Mouse (Mus musculus) urinary bladder, adult 2 months (tissue): ENCODE data around the gene Ly6c1. TPM values are rescaled to one million over a fixed set of nuclear protein-coding genes. Genes with fewer than 3 reads are reported as not detected.
"Not testable (repeated sequence)": the region's sequence is repeated elsewhere in the genome, so short reads cannot be mapped to it uniquely, and the experiment has no call there.

Source experiments
- DNase-seq: peaks from one replicate; pipeline ENCODE4 v3.0.0; 2022; ENCODE audit warnings: low spot score
- polyA plus RNA-seq: library from polyadenylated mRNA; depleted of rRNA; stranded (reverse); fragments of >200 nt; gene quantifications from 2 replicates; pipeline ENCODE4 v1.2.3, GENCODE M21; 2012; rRNA removed

Gene Ly6c1
- polyA plus RNA-seq = 195 and 212 TPM in 2 replicates

- not testable (repeated sequence) for DNase-seq
Observed at GRCm38 (mm10) chr15:75048642-75049261, at the start of gene Ly6c1. Gene Ly6c1 (minus strand): TSS chr15:75048830.

- DNase-seq = not testable (repeated sequence)
Observed at GRCm38 (mm10) chr15:75088041-75088440, 39.4 kb upstream of the Ly6c1 start.

GRCm38 (mm10) chr15:75069965-75070364, 21.3 kb upstream of the Ly6c1 start:
- DNase-seq = no peak

- DNase-seq = not testable (repeated sequence)
Observed at GRCm38 (mm10) chr15:75062030-75062574, 13.5 kb upstream of the Ly6c1 start.

- DNase-seq = no peak
Observed at GRCm38 (mm10) chr15:75060505-75060904, 11.9 kb upstream of the Ly6c1 start.

GRCm38 (mm10) chr15:75055985-75056384, 7.4 kb upstream of the Ly6c1 start:
- DNase-seq = no peak

- DNase-seq = not testable (repeated sequence)
Observed at GRCm38 (mm10) chr15:75055425-75055824, 6.8 kb upstream of the Ly6c1 start.

GRCm38 (mm10) chr15:75052414-75052813, 3.8 kb upstream of the Ly6c1 start:
- not testable (repeated sequence) for DNase-seq

GRCm38 (mm10) chr15:75051141-75051540, 2.5 kb upstream of the Ly6c1 start:
- not testable (repeated sequence) for DNase-seq

GRCm38 (mm10) chr15:75050593-75050992, 2.0 kb upstream of the Ly6c1 start:
- not testable (repeated sequence) for DNase-seq

GRCm38 (mm10) chr15:75049811-75050210, 1.2 kb upstream of the Ly6c1 start:
- not testable (repeated sequence) for DNase-seq

- DNase-seq = not testable (repeated sequence)
Observed at GRCm38 (mm10) chr15:75047970-75048320, 685 bp downstream of the Ly6c1 start.

GRCm38 (mm10) chr15:75047313-75047969, 1.2 kb downstream of the Ly6c1 start:
- DNase-seq = not testable (repeated sequence)

- not testable (repeated sequence) for DNase-seq
Observed at GRCm38 (mm10) chr15:75045501-75045900, 3.1 kb downstream of the Ly6c1 start.

- not testable (repeated sequence) for DNase-seq
Observed at GRCm38 (mm10) chr15:75021020-75021759, 27.4 kb downstream of the Ly6c1 start.

GRCm38 (mm10) chr15:75019446-75019845, 29.2 kb downstream of the Ly6c1 start:
- not testable (repeated sequence) for DNase-seq

Other genes with a start within 250 kb of the Ly6c1 start
- not detected in 2 replicates for gene Gml2, start 229.8 kb downstream of the Ly6c1 start, polyA plus RNA-seq
- 0.03 and 0.07 TPM in 2 replicates for gene 2010109I03Rik, start 151.8 kb downstream of the Ly6c1 start, polyA plus RNA-seq
- gene Ly6i, start 65.4 kb downstream of the Ly6c1 start, polyA plus RNA-seq = 0.19 and 0.63 TPM in 2 replicates
- gene Ly6a, start 50.8 kb downstream of the Ly6c1 start, polyA plus RNA-seq = 449 and 505 TPM in 2 replicates
- gene Ly6c2, start 63.1 kb upstream of the Ly6c1 start, polyA plus RNA-seq = 5.1 and 7.1 TPM in 2 replicates
- not detected in 2 replicates for gene Ly6g, start 106.4 kb upstream of the Ly6c1 start, polyA plus RNA-seq
- gene BC025446, start 167.5 kb upstream of the Ly6c1 start, polyA plus RNA-seq = 0.08 and 0.16 TPM in 2 replicates
- gene Ly6f, start 219.6 kb upstream of the Ly6c1 start, polyA plus RNA-seq = not detected in 2 replicates